Mouse (Mus musculus) liver, embryonic 14.5 days (tissue): ENCODE measurements at regions not wholly inside any gene's neighbourhood (a gene's known extent, or its start where the extent isn't known, plus 50 kb on each side); places are given as distances from the start of the nearest gene placed in this dataset.

Source experiments
- CTCF ChIP-seq: IDR thresholded peaks from 2 replicates; pipeline ENCODE4 v1.5.1; 2016; ENCODE audit warnings: antibody characterized with exemption, low read depth, control low read depth
- EP300 ChIP-seq: IDR thresholded peaks from 2 replicates; pipeline ENCODE4 v1.6.1; 2016; ENCODE audit warnings: antibody characterized with exemption, low read depth

DNA sequence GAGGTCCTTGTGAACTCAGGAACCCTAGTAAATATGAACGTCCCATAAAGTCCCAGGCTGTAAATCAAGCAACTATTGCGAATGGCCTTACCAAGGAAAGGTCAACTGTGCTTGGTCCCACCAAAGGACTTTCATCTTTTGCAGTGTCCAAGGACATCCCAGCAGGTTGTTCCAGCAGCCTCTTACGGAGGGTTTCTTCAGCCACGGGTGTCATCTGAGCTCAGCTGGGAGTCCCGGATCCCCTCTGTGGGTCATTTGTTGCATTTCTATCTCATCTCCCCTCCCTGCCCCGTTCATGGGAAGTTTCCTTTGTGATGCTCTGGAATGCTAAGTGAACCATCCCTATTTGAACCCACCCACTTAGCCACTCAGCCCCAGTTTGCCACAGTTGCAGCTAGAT is 184.3 kb downstream of the Snx10 start:
- TF ChIP-seq CTCF (no peak), EP300 (no peak)
